Mouse (Mus musculus) forebrain, postnatal 0 days (tissue): ENCODE results near the gene Tsks. TPM values are rescaled to one million over a fixed set of nuclear protein-coding genes. Genes with fewer than 3 reads are reported as not detected.
A peak's percentile ranks its signal among the peaks of the same experiment; 100 is the strongest.

Source experiments
- ATAC-seq: fragments of 200-750 bp; cut with Nextera tagmentation; 2 replicates; pipeline ENCODE4 v1.8.0; 2017; ENCODE audit warnings: mild to moderate bottlenecking, moderate library complexity
- DNase-seq: peaks from one replicate; pipeline ENCODE4 v3.0.0-alpha.2; 2015
- H3K27ac ChIP-seq: fragments of 300-500 bp; sonication (generic); 2 replicates; pipeline ENCODE4 v1.5.1; 2014; ENCODE audit warnings: low read depth, mild to moderate bottlenecking, antibody characterized with exemption, low read length, moderate library complexity, mixed read lengths
- H3K27me3 ChIP-seq: fragments of 300-500 bp; sonication (generic); 2 replicates; pipeline ENCODE4 v1.6.1; 2014; ENCODE audit warnings: mild to moderate bottlenecking, low read length, mixed read lengths; ENCODE audit not compliant: insufficient read depth
- H3K36me3 ChIP-seq: fragments of 300-500 bp; sonication (generic); 2 replicates; pipeline ENCODE4 v1.6.1; 2014; ENCODE audit warnings: mild to moderate bottlenecking, moderate library complexity; ENCODE audit not compliant: insufficient read depth
- H3K4me1 ChIP-seq: fragments of 300-500 bp; sonication (generic); 2 replicates; pipeline ENCODE4 v1.6.1; 2014; ENCODE audit warnings: antibody characterized with exemption; ENCODE audit not compliant: insufficient read depth
- H3K4me2 ChIP-seq: fragments of 300-500 bp; sonication (generic); 2 replicates; pipeline ENCODE4 v1.6.1; 2014; ENCODE audit warnings: low read depth, mild to moderate bottlenecking, moderate library complexity
- H3K4me3 ChIP-seq: fragments of 300-500 bp; sonication (generic); 2 replicates; pipeline ENCODE4 v1.5.1; 2014; ENCODE audit warnings: low read depth, low read length, mixed read lengths
- H3K9ac ChIP-seq: fragments of 300-500 bp; sonication (generic); 2 replicates; pipeline ENCODE4 v1.6.1; 2014; ENCODE audit warnings: mild to moderate bottlenecking
- H3K9me3 ChIP-seq: fragments of 300-500 bp; sonication (generic); 2 replicates; pipeline ENCODE4 v1.6.1; 2016; ENCODE audit warnings: low read length
- CTCF ChIP-seq: sonication (generic); IDR thresholded peaks from 2 replicates; pipeline ENCODE4 v1.5.1; 2016; ENCODE audit warnings: antibody characterized with exemption, control low read depth, low read depth
- WGBS: fragments of 180-500 bp; shearing (Covaris S2); extraction: QIAGEN DNeasy Blood & Tissue Kit; methylation state at CpG from one replicate; pipeline ENCODE4 v1.1.7; 2014; 5-methylcytosine and 5-hydroxymethylcytosine counted together
- polyA plus RNA-seq: library from polyadenylated mRNA; unstranded; fragments of >200 nt; fragmentation: Nextera tagmentation; extraction: Ambion mirVana; gene quantifications from 2 replicates; pipeline ENCODE4 v1.2.1, GENCODE M21; 2015
- total RNA-seq: library from RNA; depleted of rRNA; stranded (reverse); fragments of >200 nt; gene quantifications from 2 replicates; pipeline ENCODE4 v1.2.3, GENCODE M21; 2014

Gene Tsks
- total and polyA plus RNA-seq, 2 experiments from 2014 or later: 0.18 TPM; not detected in 1

DNA sequence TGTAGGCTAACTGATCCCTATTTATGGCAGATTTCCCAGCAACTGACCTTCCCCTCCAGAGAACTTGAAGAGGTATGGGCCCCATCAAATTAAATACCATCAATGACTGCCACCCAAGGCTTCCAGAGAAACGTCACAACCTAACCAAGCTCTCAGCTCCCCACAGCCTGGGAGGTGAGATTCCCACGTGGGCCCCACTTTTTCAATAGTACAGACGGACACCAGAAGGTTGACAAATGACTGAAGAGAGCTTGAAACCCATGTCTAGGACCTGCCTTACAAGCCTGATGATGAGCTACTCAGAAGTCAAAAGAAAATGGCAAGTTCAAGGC is 41.8 kb downstream of the Tsks start:
- 27% methylated on average over 3 of the region's 3 CpGs for WGBS

DNA sequence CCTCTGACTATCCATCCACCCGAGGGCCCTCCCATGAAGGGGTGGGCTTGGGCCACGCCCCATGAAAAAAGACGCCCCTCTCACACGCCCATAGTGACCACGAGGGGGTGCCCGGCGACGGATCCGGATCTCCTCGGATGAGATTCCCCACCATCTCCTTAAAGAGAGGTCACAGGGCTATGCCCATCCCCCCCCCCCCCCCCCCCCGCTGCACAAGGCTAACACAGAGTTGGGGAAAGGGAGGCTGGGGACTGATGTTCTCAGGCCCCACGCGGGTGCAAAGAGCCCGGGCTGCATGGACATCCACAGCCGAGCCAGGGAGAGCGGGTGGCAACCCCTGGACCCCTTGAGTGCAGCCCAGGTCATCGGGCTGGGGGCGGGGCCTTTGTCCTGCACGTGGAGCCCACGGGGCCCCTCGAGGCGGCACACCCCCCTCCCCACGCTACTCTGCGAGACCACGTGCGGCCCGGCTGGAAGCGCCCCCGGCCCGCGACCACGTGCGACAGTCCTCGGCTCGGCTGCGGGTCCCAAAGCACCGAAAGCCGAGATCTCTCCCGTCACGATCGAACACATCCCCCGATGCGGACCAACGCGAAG is 42.7 kb downstream of the Tsks start:
- peak overlapping the region; percentile 62 for H3K4me2 ChIP-seq
- H3K4me1 ChIP-seq: peaks cover 21% of the 10 kb centered on the region
- peak overlapping the region; percentile 93 for H3K27ac ChIP-seq
- H3K4me3 ChIP-seq: peak overlapping the region; percentile 96
- H3K9me3 ChIP-seq: no peaks in the 10 kb centered on the region
- DNase-seq (peak; percentile 64), ATAC-seq (no peak)
- peaks cover 22% of the 10 kb centered on the region for H3K36me3 ChIP-seq
- H3K27me3 ChIP-seq: no peaks in the 10 kb centered on the region
- peak overlapping the region; percentile 95 for H3K9ac ChIP-seq
- TF ChIP-seq CTCF: peak; percentile 49
- WGBS: under 1% methylated on average over 42 of the region's 45 CpGs

More for the DNA sequence above, 41.8 kb downstream of the Tsks start:
- Histone ChIP-seq H3K27ac (no peak overlapping the region), H3K27me3 (no peaks in the 10 kb centered on the region), H3K4me3 (peak overlapping the region; percentile 96; the same call in 1 of the 2 replicates), H3K4me2 (peak overlapping the region; percentile 62), H3K9ac (no peak overlapping the region), H3K36me3 (peaks cover 29% of the 10 kb centered on the region), H3K9me3 (no peaks in the 10 kb centered on the region), H3K4me1 (peaks cover 21% of the 10 kb centered on the region)
- ATAC-seq: no peak
- no peak for TF ChIP-seq CTCF
- DNase-seq: no peak

DNA sequence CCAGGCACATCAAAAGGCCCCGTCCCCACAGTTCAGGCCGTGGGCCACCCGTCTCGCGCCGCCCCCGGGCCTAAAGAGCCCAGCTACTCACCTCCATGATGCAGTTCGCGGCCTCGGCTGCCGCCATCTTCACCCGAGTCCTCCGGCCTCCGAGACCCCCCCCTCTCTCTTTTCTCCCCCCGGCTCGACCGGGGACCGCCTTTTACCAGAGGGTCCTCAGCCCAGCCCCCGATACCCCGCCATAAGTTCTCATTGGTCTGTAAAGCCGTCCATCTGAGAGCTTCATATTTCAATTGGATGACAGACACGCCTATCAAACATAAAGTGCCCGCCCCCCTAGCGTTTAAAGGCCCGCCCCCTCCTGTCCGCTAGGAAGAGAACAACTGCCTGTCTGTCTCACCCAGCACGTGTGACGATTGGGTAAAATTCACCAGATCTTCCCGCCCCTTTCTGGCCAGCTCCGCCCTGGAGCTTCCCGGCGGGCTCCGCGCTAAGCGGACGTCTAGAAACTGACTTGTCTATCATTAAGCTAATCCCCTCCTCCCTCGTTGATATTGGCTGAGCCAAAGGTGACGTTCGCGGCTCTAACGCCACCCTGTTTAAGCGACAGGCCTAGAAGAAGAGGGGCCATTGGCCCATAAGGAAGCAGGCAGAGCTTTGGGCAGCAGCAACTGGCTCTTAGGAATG is 43.3 kb downstream of the Tsks start, which contains the start of gene Prmt1:
Gene Prmt1, minus strand, starts transcription at position 377 of the 687 bp plus-strand sequence.
- Histone ChIP-seq H3K4me2 (peak within 1 kb of the TSS; percentile 62), H3K27me3 (no peaks in the 10 kb centered on the region), H3K27ac (peak within 1 kb of the TSS; percentile 93), H3K9ac (peak within 1 kb of the TSS; percentile 95), H3K4me1 (peaks cover 21% of the 10 kb centered on the region), H3K4me3 (peak within 1 kb of the TSS; percentile 96), H3K36me3 (peaks cover 16% of the 10 kb centered on the region), H3K9me3 (no peaks in the 10 kb centered on the region)
- 0 out of 2 replicates have a peak, but pooled peaks have one; percentile 14 for TF ChIP-seq CTCF
- peak; percentile 100 for DNase-seq
- 3% methylated on average over 42 of the region's 42 CpGs for WGBS
- ATAC-seq: peak; percentile 95

DNA sequence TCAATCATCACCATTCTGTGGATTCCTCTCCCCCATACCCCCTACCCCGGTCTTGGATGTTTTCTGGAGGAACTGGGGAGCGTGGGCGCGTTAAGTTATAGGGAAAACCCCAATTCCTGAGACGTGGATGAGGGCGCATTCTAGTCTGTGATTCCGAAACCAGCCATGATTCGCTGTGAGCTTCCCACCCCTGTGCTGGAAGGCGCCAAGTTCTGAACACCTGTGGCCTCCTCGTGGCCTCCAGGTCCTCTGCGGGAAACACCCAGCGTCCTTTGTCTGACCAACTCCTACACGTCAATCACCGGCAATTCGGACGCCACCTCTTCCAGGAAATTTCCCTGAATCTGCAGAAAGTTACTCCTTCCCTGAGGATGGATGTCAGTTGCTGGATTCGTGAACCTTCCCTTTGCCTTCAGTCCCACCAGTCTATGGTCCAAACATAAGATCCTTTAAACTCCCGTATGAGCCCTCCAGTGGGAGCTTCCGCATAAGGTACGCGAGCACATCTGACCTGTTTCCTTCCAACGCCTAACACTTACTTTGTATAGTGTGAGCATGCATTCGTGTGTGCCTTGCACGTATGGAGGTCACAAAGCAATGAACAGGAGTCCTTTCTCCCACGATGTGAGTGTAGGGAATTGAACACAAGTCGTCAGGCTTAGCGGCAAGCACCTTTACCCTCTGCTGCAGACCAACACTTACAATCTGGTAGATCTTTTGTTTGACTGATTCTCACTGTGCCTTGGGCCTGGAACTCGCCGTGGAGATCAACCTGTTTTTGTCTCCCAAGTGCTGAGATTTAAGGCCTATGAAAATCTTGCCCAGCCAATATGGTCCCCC is 44.1 kb downstream of the Tsks start:
- H3K9ac ChIP-seq: peak overlapping the region; percentile 56
- H3K27me3 ChIP-seq: no peaks in the 10 kb centered on the region
- H3K9me3 ChIP-seq: no peaks in the 10 kb centered on the region
- H3K4me2 ChIP-seq: peak overlapping the region; percentile 54
- H3K27ac ChIP-seq: peak overlapping the region; percentile 89
- TF ChIP-seq CTCF: 0 out of 2 replicates have a peak, but pooled peaks have one; percentile 5
- peaks cover 9% of the 10 kb centered on the region for H3K36me3 ChIP-seq
- WGBS: under 1% methylated on average over 29 of the region's 29 CpGs
- DNase-seq (peak; percentile 59), ATAC-seq (no peak)
- H3K4me3 ChIP-seq: peak overlapping the region; percentile 55
- H3K4me1 ChIP-seq: peaks cover 21% of the 10 kb centered on the region

DNA sequence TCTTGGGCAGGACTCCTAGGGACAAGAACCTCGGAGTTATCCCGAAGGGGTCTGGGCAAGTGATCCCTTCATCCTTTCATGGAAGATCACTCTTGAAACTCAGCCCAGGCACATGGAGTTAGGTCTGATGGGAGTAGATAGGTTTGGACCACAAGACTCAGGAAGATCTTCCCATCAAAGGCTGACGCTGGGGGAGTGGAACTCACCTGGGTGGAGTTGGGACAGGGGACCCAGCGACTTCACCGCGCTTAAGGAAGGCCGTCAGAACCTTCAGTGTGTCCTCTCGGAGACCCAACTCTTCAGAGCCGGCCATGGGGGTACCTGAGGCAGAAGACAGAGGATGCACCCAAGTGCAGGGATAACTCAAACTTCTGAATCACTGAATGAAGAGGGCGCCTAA is 53.7 kb downstream of the Tsks start:
- Histone ChIP-seq H3K4me3 (peak overlapping the region; percentile 53), H3K4me2 (peak overlapping the region; percentile 88), H3K9me3 (no peaks in the 10 kb centered on the region), H3K9ac (no peak overlapping the region), H3K27ac (no peak overlapping the region), H3K27me3 (no peaks in the 10 kb centered on the region), H3K4me1 (peaks cover 4% of the 10 kb centered on the region; the same call in 1 of the 2 replicates), H3K36me3 (peaks cover 16% of the 10 kb centered on the region)
- TF ChIP-seq CTCF: no peak
- 12% methylated on average over 10 of the region's 10 CpGs for WGBS
- ATAC-seq (no peak), DNase-seq (no peak)

DNA sequence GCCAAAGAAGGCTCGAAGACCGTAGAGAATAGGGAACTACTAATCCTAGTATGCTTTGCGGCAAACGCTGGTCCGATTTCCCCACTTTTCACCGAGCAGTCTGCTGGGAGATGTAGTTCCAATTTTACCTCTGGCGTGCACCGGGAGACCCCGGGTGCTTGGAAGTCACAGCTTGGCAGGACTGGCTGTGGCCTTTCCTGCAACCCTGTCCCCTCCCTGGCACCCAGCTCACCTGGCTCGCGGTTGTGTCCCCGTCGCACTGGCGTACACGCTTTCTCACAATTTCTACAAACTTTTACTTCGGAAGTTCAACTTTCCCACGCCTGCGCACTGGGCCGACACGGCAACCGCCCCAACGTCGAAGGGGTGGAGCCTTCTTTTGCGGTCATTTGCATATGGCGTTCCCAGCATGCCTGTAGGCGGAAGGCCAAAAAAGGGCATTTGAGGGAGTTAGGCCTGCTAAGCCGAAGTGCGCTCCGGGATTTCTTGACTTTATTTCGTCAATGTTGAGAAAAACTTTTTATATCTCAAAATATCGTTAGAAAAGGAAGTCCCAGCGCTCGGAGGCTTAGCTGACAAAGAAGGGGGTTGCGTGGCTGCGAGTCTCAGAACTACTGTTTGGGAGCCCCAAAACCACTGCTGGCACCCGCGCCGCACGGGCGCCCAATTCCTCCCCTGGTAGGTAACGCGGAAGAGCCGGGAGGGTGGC is 54.4 kb downstream of the Tsks start, which contains the start of gene Irf3:
Gene Irf3, plus strand, starts transcription at position 418 of the 709 bp plus-strand sequence.
- Histone ChIP-seq H3K4me3 (peak within 1 kb of the TSS; percentile 53), H3K36me3 (peaks cover 23% of the 10 kb centered on the region)
- under 1% methylated on average over 43 of the region's 43 CpGs for WGBS

More for the DNA sequence above, 54.4 kb downstream of the Tsks start, which contains the start of gene Irf3:
- Histone ChIP-seq H3K27ac (peak within 1 kb of the TSS; percentile 80), H3K27me3 (no peaks in the 10 kb centered on the region), H3K4me1 (peaks cover 4% of the 10 kb centered on the region; the same call in 1 of the 2 replicates), H3K9ac (peak within 1 kb of the TSS; percentile 62), H3K9me3 (no peaks in the 10 kb centered on the region), H3K4me2 (peak within 1 kb of the TSS; percentile 88)
- ATAC-seq (peak; percentile 96), DNase-seq (peak; percentile 99)
- TF ChIP-seq CTCF: no peak
